Mouse (Mus musculus) testis, adult 2 months (tissue): ENCODE results near the gene Tom1l1.

Source experiments
- CTCF ChIP-seq: fragments of 200-500 bp; IDR thresholded peaks from 2 replicates; pipeline ENCODE4 v1.5.1; 2012; ENCODE audit warnings: low read depth, mild to moderate bottlenecking, inconsistent platforms, low read length, moderate library complexity; ENCODE audit not compliant: control insufficient read depth, insufficient read depth, insufficient replicate concordance
- POLR2A ChIP-seq: fragments of 200-500 bp; IDR thresholded peaks from 2 replicates; pipeline ENCODE4 v1.6.1; 2012; ENCODE audit warnings: low read depth, mild to moderate bottlenecking, inconsistent platforms, low read length, moderate library complexity; ENCODE audit not compliant: control insufficient read depth

DNA sequence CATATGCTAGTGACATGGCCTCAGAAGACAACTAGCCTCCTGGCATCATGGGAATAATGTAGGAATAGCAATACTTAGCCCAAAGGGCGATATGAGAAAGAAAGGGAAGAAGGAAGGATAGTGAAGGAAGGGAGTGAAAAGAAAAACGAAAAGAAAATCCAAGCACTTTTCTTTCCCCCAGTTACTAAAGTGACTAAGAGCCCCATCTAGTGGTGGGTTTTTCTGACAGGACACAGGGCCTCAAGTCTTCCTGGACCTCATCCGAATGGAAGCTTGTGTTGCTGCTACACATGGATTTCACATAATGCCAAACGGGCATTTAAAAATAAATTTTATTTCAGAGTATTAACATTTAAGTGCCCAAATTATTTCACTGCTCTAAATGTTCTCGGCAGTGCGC lies 64.7 kb downstream of the Tom1l1 start:
- TF ChIP-seq CTCF (no peak), POLR2A (no peak)
